Mouse (Mus musculus) brain, embryonic 14.5 days (tissue): ENCODE data around the gene Mrpl52.

Experiments used
- CTCF ChIP-seq: fragments of 200-500 bp; IDR thresholded peaks from 2 replicates; pipeline ENCODE4 v1.5.1; 2012; ENCODE audit warnings: inconsistent platforms, mild to moderate bottlenecking, moderate library complexity, borderline replicate concordance; ENCODE audit not compliant: insufficient read depth, insufficient read length; ENCODE audit errors: extremely low read depth
- POLR2A ChIP-seq: fragments of 200-500 bp; IDR thresholded peaks from 2 replicates; pipeline ENCODE4 v1.6.1; 2012; ENCODE audit warnings: mild to moderate bottlenecking, inconsistent platforms, borderline replicate concordance; ENCODE audit not compliant: poor library complexity, insufficient read depth, insufficient read length, severe bottlenecking; ENCODE audit errors: extremely low read depth

GRCm38 (mm10) chr14:54379571-54379970 is 47.1 kb upstream of the Mrpl52 start:
- TF ChIP-seq CTCF: no peak
- no peak for TF ChIP-seq POLR2A
